Mouse (Mus musculus) spleen, adult 10 weeks (tissue): Measurements from ENCODE around the gene Il12rb2. TPM values are rescaled to one million over a fixed set of nuclear protein-coding genes. Genes with fewer than 3 reads are reported as not detected.

Source experiments
- polyA plus RNA-seq: library from polyadenylated mRNA; stranded (reverse); fragments of 350-450 nt; fragmentation: Illumina TruSeq; extraction: RNeasy Lipid Tissue Mini Kit (QIAGEN cat#74804); gene quantifications from one replicate; pipeline ENCODE4 v1.2.3, GENCODE M21; 2015; ENCODE audit warnings: low replicate concordance; ENCODE audit not compliant: insufficient read depth

Gene Il12rb2
- polyA plus RNA-seq = 9.9 TPM

GRCm38 (mm10) chr6:67375982-67376391 lies at the start of gene Il12rb2:
Gene Il12rb2, minus strand, starts transcription at chr6:67376188.

Other genes with a start within 250 kb of the Il12rb2 start
- 663 TPM for gene Serbp1, start 138.0 kb downstream of the Il12rb2 start, polyA plus RNA-seq
- gene Il23r, start 115.7 kb upstream of the Il12rb2 start, polyA plus RNA-seq = 0.26 TPM
- 6.1 TPM for gene Tacstd2, start 159.6 kb upstream of the Il12rb2 start, polyA plus RNA-seq